Mouse (Mus musculus): ENCODE results near the gene Actr8.
A peak's percentile ranks its signal among the peaks of the same experiment; 100 is the strongest.

The Actr8 gene

DNA sequence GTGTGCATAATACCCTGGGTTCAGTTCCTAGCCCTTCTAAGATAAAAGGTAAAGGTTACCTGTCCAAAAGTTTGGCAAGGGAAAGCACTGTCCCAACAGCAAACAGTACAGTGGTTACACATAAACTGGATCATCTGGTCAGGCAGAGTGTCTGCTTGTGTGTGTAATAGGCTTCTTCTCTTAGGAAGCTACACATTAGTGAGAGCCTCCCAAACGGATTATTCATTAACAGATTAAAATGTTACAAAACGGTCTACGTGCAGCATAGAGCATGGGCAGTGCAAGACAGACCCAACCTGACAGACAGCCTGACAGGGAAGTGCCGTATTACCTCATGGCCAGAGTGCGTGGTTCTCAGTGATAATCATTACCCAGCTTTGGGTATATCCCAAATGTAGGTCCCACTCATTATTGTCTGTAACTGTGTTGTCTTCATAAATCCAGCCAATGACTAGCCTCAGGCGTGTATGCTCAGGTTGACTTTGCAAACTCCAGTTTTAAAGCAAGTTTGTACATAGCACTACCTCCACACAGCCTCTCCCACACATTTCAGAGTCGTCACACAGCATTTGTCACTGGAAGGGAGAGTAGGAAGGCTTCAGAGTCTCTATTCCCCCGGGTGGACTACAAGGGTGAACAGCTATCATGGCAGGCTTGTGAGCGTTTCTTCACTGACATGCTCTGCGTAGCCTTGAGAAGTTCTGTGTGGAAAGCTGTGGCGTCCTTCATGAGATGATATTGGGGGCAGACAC lies 18.0 kb downstream of the Actr8 start:
- no peak for DNase-seq (ENCODE audit: low spot score in 2 of 2)

DNA sequence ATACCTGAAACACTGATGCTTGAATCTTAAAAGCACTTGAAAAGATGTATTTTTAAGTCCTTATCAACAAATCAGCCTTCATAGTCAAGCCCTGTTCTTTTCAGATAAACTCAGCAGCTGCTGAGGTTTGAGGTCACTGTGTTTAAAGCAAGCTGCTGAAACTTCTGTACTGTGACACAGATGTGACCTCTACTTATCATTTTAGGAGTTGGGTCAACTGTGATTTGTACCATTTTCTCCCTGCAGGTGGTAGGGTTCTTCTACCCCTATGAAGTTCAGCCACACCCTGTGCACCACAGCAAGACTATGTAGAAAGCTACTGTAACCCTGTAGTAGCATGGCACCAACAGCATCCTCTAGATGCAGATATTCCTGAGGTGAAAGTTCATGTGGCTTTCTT lies 19.2 kb downstream of the Actr8 start:
- no peak for DNase-seq (ENCODE audit: low spot score in 2 of 2)

DNA sequence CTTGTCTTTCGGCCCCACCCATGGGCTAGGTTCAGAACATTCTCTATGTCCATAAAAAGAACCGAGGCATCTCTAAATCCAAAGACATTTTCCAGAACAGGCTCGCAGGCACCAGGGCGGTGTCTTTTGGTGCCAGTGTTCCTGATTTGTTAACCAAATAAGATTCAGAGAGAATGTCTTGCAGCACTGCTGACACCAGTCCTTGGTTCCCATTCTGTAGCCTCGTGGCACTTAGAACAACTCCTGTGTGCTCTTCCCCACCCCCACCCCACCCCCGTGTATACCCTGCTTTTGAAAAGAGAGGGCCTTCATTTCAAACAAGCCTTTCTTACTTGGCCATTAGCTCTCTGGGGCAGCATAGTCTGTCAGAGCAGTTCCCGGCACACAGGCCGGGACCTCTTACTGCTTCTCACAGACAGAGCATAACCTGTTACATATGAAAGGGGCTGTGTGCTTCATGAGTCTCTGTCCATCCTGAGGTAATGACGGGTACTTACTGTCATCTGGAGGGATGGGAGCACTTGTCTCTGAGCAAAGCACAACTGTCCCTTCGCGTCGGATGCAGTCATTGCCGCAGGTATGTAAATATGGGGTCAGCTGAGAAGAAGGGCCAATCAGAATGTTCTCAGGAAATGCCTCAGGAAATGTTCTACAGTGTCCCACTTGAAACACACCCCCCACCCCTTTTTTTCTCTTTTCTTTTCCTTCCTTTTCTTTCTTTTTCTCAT lies 20.8 kb downstream of the Actr8 start:
- no peak for DNase-seq (ENCODE audit: low spot score in 2 of 2)

DNA sequence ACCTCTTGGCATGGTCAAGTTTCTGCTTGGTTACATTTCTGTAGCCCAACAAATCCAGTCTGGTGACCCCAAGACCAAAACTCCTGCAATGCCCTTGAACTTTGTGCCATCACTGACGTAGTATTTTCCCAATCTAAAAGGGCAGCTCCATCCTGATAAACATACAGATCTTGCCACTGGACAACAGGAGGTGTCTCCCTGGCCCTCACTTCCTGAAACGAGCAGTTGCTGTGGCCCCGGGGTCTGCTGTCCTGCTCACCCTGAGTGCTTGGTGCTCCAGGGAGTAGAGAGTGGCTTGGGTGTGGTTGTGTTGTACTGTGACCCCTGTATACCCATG lies 21.3 kb downstream of the Actr8 start:
- no peak for DNase-seq (ENCODE audit: low spot score in 2 of 2)

DNA sequence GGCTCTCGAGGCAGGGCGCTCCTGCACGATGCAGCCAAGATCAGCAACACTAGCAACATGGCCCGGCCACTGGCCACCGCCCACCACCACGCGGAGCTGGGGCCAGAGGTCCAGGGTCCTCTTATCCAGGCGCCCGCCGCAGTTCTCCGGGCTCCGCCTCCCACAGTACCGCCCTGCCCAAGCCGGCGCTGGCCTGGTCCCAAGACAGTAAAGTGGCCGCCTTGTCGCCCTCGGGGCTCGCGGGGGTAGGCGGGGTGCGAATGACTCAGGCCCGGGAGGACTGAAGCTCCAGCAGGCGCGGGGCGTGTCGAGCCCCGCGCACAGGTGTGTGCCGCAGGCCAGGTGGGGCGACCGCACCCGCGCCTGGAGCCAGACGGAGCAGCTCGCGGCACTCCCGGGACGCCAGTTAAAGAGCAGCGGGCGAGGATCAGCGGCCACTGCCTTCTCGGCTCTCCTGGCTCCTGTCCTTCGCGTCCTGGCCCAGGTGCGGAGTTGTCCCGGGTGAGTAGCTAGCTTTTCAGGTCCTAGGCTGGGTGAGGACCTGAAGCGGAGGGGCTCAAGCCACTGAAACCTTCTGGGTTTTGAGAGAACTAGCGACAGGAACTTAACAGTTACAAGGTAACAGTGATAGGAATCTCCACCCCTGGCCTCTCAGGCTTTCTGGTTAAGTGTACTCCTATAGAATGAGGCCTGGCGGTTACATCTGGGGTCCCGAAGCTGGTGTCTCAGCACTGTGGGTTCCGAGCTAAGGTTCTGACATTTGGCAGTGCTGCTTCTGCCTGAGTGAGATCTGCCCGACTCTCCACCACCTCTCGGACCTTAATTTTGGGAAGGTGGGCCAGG lies 30.8 kb downstream of the Actr8 start, which contains the start of the genes Il17rb and Chdh:
TSS of gene Il17rb (minus strand) at position 164 of the 843 bp plus-strand sequence.
TSS of gene Chdh (plus strand) at position 291 of the 843 bp plus-strand sequence.
- DNase-seq (ENCODE audit: low spot score in 2 of 2): no peak

GRCm38 (mm10) chr14:30009864-30010560 lies 31.9 kb downstream of the Actr8 start:
- no peak for DNase-seq (ENCODE audit: low spot score in 2 of 2)

- no peak for DNase-seq (ENCODE audit: low spot score in 2 of 2)
Measured at GRCm38 (mm10) chr14:30011886-30012560, 33.9 kb downstream of the Actr8 start.

GRCm38 (mm10) chr14:30014487-30014886 lies 36.4 kb downstream of the Actr8 start:
- no peak for DNase-seq (ENCODE audit: low spot score in 2 of 2)

- no peak for DNase-seq (ENCODE audit: low spot score in 2 of 2)
Measured at GRCm38 (mm10) chr14:30015008-30015407, 36.9 kb downstream of the Actr8 start.

DNA sequence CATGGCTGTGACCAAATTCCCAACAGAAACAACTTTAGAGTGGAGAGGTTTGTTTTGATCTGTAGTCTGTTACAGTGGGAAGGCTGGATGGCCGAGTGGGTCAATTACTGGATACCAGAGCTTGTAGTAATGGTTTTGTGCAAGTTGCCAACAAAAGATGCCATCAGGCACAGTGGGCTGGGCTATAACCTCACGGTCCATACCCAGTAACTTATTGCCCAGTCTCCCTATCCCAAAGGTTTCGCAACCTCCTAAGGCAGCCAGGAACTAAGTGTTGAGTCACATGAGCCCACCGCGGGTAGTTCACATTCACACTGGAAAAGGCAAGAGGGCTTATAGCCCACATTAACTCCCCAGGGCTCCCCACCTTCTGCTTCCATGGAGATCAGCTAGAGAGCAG lies 38.5 kb downstream of the Actr8 start:
- DNase-seq (ENCODE audit: low spot score in 2 of 2): no peak

- no peak for DNase-seq (ENCODE audit: low spot score in 2 of 2)
Measured at GRCm38 (mm10) chr14:30017794-30018462, 39.8 kb downstream of the Actr8 start.

- DNase-seq (ENCODE audit: low spot score in 2 of 2): no peak
Measured at GRCm38 (mm10) chr14:30018463-30018801, 40.3 kb downstream of the Actr8 start.

DNA sequence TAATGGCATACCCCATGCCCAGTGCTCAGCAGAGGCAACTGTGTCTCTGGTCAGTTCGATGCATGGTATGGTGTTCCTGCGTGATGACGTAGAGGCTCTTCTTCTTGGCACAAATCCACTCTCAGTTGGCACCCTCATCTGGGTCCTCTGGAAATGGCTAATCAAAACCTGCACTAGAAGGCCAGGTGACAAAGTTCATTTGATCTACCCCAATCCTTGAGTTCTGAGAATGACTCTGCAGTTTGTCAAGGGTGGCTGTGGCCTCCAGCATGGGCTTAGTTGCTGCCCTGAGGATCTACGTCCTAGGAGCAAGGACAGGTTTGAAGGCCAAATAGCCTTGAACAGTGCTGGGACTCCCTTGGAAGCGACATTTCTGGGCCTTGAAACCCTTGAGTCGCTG lies 40.7 kb downstream of the Actr8 start:
- no peak for DNase-seq (ENCODE audit: low spot score in 2 of 2)

DNA sequence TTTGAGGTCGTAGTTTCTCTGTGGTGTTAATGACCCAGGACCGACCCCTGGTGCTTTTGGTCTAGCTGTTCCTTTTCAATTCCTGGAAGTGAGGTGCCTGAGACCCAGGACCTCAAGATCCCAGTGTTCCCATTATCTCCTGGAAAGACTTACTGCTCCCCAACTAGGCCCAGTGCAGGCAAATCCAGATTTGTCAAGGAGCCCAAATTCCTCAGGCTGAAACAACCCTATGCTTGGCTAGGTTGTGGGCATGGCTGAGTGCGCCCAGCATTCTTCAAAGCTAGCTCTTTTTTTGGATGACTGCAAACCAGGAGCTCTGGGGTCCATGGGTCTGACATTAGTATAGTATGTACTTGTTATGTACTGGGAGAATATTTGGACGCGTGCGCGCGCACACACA lies 41.2 kb downstream of the Actr8 start:
- no peak for DNase-seq (ENCODE audit: low spot score in 2 of 2)

DNA sequence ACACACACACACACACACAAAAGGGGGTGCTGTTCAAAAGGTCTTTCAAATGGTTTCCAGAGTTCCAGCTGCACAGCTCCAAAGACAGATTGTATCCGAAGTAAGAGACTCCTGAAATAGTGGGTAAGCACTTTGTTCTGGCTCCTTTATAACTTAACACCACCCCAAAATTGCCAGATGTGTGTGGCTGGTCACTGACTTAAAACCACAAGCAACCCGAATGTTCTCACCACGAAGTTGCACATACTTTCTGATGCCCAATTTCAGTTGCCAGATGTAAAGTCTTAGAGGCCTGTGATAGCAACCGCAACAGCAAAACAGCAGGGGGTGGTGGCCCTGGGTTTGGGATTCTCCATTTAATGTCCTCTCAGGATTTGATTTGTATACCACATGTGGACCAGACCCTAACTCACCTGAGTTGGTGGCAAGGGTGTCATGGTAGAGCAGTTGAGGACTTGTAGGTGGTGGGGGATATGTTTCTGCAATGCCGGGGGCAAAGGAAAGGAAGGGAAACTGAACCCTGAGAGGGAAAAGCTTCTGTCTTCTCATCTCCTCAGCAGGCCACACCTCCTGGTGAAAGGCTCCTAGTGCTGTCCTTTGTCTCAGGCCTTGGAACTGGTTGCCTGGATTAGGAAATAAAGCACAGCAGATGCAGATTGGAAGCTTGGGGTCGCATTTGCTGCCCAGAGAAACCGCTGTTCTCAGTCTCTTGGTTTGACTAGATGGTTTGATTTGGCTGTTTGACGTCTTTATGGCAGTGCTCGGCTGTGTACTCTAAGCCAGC lies 41.8 kb downstream of the Actr8 start:
- no peak for DNase-seq (ENCODE audit: low spot score in 2 of 2)

- peak in 1 of 2 experiments; percentile 12 for DNase-seq (ENCODE audit: low spot score in 2 of 2)
Measured at GRCm38 (mm10) chr14:30022471-30022870, 44.3 kb downstream of the Actr8 start.

DNA sequence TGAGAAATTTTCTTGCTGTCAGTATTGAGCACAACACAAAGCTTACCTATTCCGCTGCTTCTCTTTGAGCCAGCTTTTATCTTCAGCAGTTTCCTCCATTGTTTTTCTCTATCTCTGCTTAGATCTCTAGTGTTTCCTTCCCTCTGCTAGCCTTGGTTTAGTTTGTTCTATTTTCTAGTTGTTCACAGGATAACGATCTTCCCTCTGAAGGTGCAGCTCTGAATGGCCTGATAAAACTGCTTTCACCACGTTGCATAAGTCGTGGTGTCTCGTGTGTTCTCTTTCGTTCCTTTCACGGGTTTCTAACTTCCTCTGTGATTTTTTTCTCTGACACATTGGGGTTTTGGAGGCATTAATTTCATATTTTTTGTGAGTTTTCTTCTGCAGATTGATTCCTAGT lies 46.2 kb downstream of the Actr8 start:
- DNase-seq (ENCODE audit: low spot score in 2 of 2): no peak

GRCm38 (mm10) chr14:30027378-30027777 lies 49.2 kb downstream of the Actr8 start:
- DNase-seq (ENCODE audit: low spot score in 2 of 2): no peak

- DNase-seq (ENCODE audit: low spot score in 2 of 2): no peak
Measured at GRCm38 (mm10) chr14:30033405-30033804, 55.3 kb downstream of the Actr8 start.

GRCm38 (mm10) chr14:30038431-30038830 lies 60.3 kb downstream of the Actr8 start:
- DNase-seq (ENCODE audit: low spot score in 2 of 2): no peak
